Mouse (Mus musculus) small intestine, adult 2 months (tissue): ENCODE measurements around the gene Man2a1.

Source experiments
- CTCF ChIP-seq: fragments of 200-500 bp; IDR thresholded peaks from 2 replicates; pipeline ENCODE4 v1.5.1; 2012; ENCODE audit warnings: low read depth, mild to moderate bottlenecking, control low read depth, inconsistent platforms, low read length, moderate library complexity, mixed read lengths; ENCODE audit not compliant: insufficient replicate concordance, insufficient read length; ENCODE audit errors: extremely low read depth
- POLR2A ChIP-seq: fragments of 200-500 bp; IDR thresholded peaks from 2 replicates; pipeline ENCODE4 v1.6.1; 2012; ENCODE audit warnings: low read depth, mild to moderate bottlenecking, control low read depth, inconsistent platforms, low read length, moderate library complexity

DNA sequence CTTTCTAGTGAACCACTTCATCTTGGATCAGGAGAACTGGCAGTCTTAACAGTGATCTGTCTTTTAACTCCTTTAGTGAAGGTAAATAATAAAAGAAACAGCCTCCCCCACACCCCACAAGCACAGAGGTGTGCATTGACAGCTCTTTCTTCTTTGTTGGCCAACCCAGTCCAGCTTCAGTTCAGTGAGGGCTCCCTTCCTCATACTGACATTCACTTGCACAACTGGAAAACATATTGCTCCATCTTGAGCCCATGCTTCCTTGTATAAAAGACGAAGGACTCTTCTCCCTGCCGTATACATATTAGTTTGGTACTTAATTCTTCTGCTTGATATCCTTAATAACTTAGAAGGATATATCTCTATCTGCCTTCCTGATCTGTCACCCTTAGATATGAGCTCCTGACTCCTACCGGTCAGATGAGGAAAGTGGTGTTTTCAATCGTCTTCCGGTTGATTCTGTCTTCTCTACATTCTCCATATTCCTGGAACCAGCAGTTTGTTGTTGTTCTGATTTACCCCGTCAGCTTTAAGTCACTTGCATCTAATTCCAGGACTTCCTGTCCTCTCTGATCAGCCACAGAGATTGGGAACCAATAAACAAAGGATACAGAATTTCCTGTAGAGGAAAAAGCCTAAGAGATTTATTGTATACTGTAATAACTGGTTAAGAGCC, 8.5 kb downstream of the Man2a1 start:
- TF ChIP-seq POLR2A (no peak), CTCF (no peak)
